Mouse (Mus musculus): Measurements from ENCODE around the gene 1700042G07Rik.
A peak's percentile ranks its signal among the peaks of the same experiment; 100 is the strongest.
"Not testable (repeated sequence)": the region's sequence is repeated elsewhere in the genome, so short reads cannot be mapped to it uniquely, and the experiment has no call there.

Gene 1700042G07Rik

DNA sequence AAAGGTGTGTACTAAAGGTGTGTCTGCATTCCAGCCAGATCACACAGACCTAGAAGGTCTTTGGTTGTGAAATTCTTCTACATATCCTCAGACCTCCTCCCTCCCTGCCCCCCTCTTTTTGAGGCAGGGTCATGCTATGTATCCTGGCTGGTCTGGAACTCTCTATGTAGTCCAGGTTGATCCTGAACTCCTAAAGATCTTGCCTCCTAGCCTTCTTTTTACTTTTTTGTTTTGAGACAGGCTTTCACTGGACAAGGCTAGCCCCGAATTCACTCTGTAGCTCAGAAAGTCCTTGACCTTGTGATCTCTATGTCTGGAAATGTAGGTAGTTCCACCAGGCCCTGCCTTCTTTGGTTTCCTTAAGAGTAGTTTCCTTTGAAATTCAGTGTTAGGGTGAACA is 35.7 kb downstream of the 1700042G07Rik start:
- DNase-seq (ENCODE audit: low spot score) = no peak

DNA sequence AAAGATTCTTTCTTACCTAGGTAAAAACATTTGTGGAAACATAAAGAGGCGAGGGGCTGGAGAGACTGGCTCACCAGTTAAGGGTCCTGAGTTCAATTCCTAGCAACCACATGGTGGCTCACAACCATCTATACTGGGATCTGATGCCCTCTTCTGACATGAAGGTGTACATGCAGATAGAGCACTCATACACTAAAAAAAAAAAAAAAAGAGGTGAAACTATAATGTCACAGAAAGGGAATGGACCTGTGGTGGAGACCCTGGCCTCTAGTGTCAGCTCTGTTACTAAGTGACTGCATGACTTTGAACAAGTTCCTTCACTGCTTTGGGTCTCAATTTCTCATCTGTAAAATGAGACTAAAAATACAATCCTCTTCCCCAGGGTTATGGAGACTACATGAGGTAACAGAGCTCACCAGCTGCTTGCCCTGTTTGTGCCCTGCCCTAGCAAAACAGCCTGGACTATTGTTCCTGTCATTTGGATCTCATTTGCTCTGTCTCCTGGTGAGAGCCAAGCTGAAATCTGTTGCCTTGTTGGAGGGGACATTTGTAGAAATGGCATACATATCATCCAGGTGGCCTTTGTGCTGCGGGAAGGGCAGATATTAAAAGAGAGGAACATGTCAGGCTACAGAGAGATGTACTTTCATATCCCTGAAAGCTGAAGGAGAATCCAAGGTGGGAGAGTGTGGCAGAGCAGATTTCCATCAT is 42.9 kb downstream of the 1700042G07Rik start:
- no peak for DNase-seq (ENCODE audit: low spot score)

DNA sequence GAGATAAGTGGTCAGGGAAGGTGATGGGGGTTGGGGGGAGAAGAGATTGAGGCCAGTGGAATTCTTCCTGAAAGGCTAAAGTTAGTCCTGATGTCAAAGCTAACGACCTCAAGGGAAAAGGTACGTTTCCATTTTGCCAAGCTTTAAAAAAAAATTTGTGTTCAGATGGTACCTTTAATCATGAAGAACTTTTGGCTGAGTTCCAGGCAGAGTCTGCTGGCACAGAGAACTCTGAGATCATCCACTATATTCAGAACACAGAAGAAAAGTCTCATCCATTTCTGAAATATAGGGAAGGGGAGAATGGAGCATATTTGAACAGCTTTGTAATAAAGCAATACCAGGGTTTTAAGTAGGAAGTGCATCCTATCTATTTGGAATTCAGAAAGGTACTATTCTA is 43.9 kb downstream of the 1700042G07Rik start:
- no peak for DNase-seq (ENCODE audit: low spot score)

DNA sequence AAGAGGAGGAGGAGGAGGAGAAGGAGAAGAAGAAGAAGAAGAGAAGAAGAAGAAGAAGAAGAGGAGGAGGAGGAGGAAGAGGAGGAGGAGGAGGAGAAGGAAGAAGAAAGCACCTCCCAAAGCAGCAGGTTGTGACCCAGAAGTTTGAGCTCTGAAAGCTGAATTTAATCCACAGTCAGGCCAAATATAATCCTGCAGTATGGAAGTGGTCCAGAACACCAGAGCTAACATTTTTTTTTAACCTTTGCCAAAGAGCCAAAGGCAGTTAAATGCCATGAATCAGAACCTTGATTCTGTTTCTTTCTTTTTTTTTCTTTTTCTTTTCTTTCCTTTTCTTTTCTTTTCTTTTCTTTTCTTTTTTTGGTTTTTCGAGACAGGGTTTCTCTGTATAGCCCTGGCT is 44.5 kb downstream of the 1700042G07Rik start:
- DNase-seq (ENCODE audit: low spot score) = not testable (repeated sequence)

DNA sequence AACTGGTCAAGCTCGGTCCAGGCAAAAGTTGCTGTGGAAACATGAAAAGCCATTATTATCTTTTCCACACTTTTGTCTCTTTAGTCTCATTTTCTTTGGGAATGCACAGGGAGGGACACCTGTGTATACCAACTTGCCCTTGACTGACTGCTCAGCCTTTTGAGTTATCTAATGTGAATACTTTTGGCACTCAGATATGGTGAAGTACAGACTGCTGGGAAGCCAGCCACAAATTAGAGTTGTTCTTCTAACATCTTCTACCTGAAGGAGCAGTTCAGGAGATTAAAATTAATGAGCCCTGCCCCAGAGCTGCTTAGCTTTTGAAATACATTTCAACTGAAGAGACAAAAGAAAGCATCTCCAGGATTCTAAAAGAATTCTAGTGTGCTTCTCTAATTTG is 45.9 kb downstream of the 1700042G07Rik start:
- no peak for DNase-seq (ENCODE audit: low spot score)

DNA sequence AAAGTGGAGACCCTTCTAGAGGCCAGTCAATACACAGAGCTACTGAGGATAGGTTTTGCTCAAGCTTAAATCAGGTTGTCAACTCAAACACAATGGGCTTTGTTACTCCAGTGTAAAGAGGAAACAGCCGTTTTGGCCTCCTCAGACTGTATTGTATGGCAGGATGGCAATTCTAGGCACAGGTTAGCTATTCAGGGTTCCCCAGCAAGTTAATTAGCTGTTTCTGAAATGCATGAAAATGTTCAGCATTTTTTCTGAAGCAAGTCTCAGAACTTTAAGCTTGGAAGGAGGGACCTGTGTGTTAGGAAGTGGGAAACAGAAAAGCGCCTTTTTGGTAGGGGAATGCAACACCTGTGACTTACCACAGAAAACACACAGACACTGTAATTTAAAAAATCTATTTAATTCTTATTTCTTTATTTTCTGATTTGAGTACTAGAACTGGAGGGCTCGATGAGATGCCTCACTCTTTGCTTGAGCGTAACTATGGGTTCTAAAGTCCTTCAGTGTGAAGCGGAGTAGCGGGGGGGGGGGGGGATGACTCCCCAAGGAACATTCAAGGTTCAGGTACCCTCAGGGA is 47.0 kb downstream of the 1700042G07Rik start:
- no peak for DNase-seq (ENCODE audit: low spot score)

DNA sequence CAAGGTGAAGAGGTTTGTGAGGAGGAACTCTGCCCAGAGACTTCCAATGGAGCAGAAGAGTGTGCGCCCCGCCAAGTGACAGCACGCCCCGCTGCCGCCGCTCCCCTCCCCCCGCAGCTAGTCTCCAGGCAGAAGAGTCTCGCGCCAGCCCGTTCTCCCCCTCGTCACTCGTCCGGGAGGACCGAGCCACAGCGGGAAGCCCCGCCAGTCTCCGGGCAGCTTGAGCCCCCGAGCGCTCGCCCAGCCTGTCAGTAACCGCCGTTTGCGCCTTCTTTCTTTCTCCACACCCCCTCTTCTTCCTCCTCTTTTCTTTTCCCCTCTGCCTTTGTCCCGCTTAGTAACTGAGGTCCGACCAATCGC is 47.6 kb downstream of the 1700042G07Rik start:
- DNase-seq (ENCODE audit: low spot score) = no peak

DNA sequence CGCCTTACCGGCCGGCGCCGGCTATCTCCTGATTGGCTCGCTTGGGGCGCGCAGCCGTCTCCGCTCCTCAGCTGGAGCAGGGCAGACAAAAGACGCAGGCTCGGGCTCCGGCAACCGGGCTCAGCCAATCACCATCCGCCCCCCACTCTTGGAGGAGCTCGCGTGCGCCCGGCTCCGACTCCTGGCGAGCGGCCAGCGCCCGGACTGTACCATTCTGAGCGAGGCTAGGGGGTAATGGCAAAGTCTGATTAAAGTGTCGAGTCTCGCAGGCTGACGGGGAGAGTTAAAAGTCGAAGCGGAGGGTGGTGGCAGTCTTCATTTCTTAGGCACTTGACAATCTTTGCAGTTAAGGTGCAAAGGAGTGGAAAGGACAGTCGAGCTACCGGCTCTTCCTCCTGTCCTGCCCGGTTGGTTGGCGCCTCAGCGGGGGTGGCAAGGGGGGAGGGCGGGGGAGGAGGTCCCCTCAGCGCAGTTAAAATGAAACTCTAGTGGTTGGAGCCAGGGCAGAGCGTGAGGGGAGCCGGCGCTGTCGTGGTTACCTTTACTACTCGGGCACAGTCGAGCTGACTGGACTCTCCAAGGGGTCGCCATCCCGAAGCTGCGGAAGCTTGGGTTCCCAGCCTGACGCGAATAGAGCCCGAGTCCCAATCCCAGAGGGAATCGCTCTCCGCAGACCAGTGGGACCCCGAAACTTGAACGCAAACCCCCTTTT is 48.1 kb downstream of the 1700042G07Rik start, which contains the start of gene Pik3r3:
Gene Pik3r3, plus strand, starts transcription at position 479 of the 712 bp plus-strand sequence.
- DNase-seq (ENCODE audit: low spot score) = peak; percentile 95

DNA sequence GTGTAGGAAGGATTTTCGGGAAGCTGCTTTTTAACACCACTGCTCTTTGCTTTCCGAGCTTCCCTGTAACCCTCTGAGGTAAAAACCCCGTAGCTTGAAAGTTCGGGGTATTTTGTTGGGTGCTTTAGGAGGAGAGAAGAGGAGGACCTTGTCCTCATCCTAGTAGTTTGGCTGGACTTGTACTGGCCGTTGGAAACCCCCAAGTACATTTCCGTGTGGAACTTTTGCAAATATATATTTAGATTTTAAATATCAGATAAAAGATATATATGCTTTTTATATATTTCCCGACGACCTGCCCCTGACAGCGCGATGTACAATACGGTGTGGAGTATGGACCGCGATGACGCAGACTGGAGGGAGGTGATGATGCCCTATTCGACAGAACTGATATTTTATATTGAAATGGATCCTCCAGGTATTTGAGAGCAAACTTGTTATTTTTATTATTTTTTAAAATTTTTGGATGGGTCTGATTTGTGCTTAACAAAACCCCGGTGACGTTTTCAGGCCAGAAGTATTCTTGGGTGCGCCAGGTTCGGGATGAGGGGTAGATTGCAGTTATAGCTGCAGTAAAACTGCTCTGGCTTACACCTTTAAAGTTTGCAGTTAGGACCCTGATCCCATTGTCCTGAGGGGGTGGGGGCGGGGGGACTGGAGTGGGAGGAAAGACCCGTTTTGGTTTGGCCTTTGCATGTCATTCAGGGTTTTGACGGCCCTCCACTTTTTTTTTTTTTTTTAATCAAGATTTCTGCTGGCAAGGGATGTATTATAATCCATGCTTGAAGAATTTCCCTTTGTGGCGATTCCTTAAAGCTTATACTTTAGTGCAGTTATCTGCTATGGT is 49.0 kb downstream of the 1700042G07Rik start:
- peak; percentile 11 for DNase-seq (ENCODE audit: low spot score)

DNA sequence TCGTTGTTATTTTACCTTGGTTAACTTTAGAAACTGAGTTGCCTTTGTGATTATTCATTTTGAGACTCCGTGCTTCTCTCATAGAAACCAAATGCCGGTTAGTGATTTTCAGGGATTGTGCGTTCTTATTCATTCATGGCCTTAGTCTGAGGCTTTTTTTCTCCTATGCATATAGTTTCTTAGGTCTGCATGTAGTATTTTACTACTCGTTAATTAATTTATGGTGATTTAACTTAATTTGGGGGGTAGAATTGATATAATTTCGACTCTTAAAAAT is 49.6 kb downstream of the 1700042G07Rik start:
- DNase-seq (ENCODE audit: low spot score) = no peak

Data from spleen, adult 12 weeks (tissue).